Mouse (Mus musculus) forebrain, embryonic 15.5 days (tissue): ENCODE results near the gene Uckl1. TPM values are rescaled to one million over a fixed set of nuclear protein-coding genes. Genes with fewer than 3 reads are reported as not detected.

Experiments used
- ATAC-seq: fragments of 200-750 bp; cut with Nextera tagmentation; replicated peaks from 2 replicates; pipeline ENCODE4 v1.8.0; 2017; ENCODE audit warnings: mild to moderate bottlenecking, moderate TSS enrichment, moderate library complexity
- H3K27ac ChIP-seq: fragments of 300-500 bp; sonication (generic); replicated peaks from 2 replicates; pipeline ENCODE4 v1.5.1; 2015; ENCODE audit warnings: mild to moderate bottlenecking, inconsistent platforms
- H3K27me3 ChIP-seq: fragments of 300-500 bp; sonication (generic); 2 replicates; pipeline ENCODE4 v1.6.1; 2015; ENCODE audit warnings: inconsistent platforms
- H3K36me3 ChIP-seq: fragments of 300-500 bp; sonication (generic); 2 replicates; pipeline ENCODE4 v1.6.1; 2015; ENCODE audit warnings: mild to moderate bottlenecking, inconsistent platforms
- H3K4me1 ChIP-seq: fragments of 300-500 bp; sonication (generic); 2 replicates; pipeline ENCODE4 v1.6.1; 2015; ENCODE audit warnings: inconsistent platforms
- H3K4me2 ChIP-seq: fragments of 300-500 bp; sonication (generic); replicated peaks from 2 replicates; pipeline ENCODE4 v1.6.1; 2015; ENCODE audit warnings: mild to moderate bottlenecking, inconsistent platforms
- H3K4me3 ChIP-seq: fragments of 300-500 bp; sonication (generic); 2 replicates; pipeline ENCODE4 v1.5.1; 2015; ENCODE audit warnings: mild to moderate bottlenecking, inconsistent platforms
- H3K9ac ChIP-seq: fragments of 300-500 bp; sonication (generic); replicated peaks from 2 replicates; pipeline ENCODE4 v1.6.1; 2015; ENCODE audit warnings: mild to moderate bottlenecking, inconsistent platforms
- H3K9me3 ChIP-seq: fragments of 300-500 bp; sonication (generic); 2 replicates; pipeline ENCODE4 v1.6.1; 2016; ENCODE audit warnings: inconsistent platforms
- WGBS: fragments of 180-500 bp; shearing (Covaris S2); methylation state at CpG from one replicate; pipeline ENCODE4 v1.1.7; 2015; ENCODE audit warnings: mixed read lengths; 5-methylcytosine and 5-hydroxymethylcytosine counted together
- polyA plus RNA-seq: library from polyadenylated mRNA; unstranded; fragments of >200 nt; fragmentation: Nextera tagmentation; extraction: Ambion mirVana; gene quantifications from 2 replicates; pipeline ENCODE4 v1.2.1, GENCODE M21; 2015

The Uckl1 gene
- polyA plus RNA-seq, 1 experiment from 2014 or later = 63.8 TPM

- H3K36me3 ChIP-seq = peaks cover 10% of the 10 kb centered on the region
- no peak overlapping the region for H3K4me2 ChIP-seq
- no peak overlapping the region for H3K4me3 ChIP-seq
- ATAC-seq = no peak
- H3K4me1 ChIP-seq = peaks cover 32% of the 10 kb centered on the region
- H3K27ac ChIP-seq = no peak overlapping the region
- H3K9me3 ChIP-seq = no peaks in the 10 kb centered on the region
- WGBS = 77% methylated on average over 5 of the region's 5 CpGs
- H3K9ac ChIP-seq = no peak overlapping the region
- H3K27me3 ChIP-seq = no peaks in the 10 kb centered on the region
Observed at GRCm38 (mm10) chr2:181578790-181579618, 5.7 kb downstream of the Uckl1 start.

GRCm38 (mm10) chr2:181577981-181578581 lies 6.6 kb downstream of the Uckl1 start:
- H3K4me1 ChIP-seq = peaks cover 32% of the 10 kb centered on the region
- H3K36me3 ChIP-seq = peaks cover 6% of the 10 kb centered on the region; the same call in 1 of the 2 replicates
- H3K9me3 ChIP-seq = no peaks in the 10 kb centered on the region
- ATAC-seq = no peak
- no peak overlapping the region for H3K27ac ChIP-seq
- H3K27me3 ChIP-seq = no peaks in the 10 kb centered on the region
- WGBS = 77% methylated on average over 7 of the region's 7 CpGs
- H3K9ac ChIP-seq = no peak overlapping the region
- no peak overlapping the region for H3K4me3 ChIP-seq
- H3K4me2 ChIP-seq = no peak overlapping the region

- Histone ChIP-seq H3K9ac (no peak overlapping the region), H3K4me3 (no peak overlapping the region), H3K4me1 (peaks cover 30% of the 10 kb centered on the region), H3K27ac (no peak overlapping the region), H3K4me2 (no peak overlapping the region), H3K36me3 (peaks cover 4% of the 10 kb centered on the region; the same call in 1 of the 2 replicates), H3K9me3 (no peaks in the 10 kb centered on the region), H3K27me3 (no peaks in the 10 kb centered on the region)
- ATAC-seq = no peak
- WGBS = 79% methylated on average over 2 of the region's 2 CpGs
Observed at GRCm38 (mm10) chr2:181577126-181577525, 7.6 kb downstream of the Uckl1 start.

- Histone ChIP-seq H3K27me3 (no peaks in the 10 kb centered on the region), H3K4me1 (peaks cover 27% of the 10 kb centered on the region), H3K27ac (no peak overlapping the region), H3K9me3 (no peaks in the 10 kb centered on the region), H3K36me3 (peaks cover 4% of the 10 kb centered on the region; the same call in 1 of the 2 replicates), H3K9ac (no peak overlapping the region), H3K4me3 (no peak overlapping the region), H3K4me2 (no peak overlapping the region)
- WGBS = 89% methylated on average over 2 of the region's 2 CpGs
- ATAC-seq = no peak
Observed at GRCm38 (mm10) chr2:181576613-181577012, 8.1 kb downstream of the Uckl1 start.

- no peak overlapping the region for H3K4me3 ChIP-seq
- H3K9me3 ChIP-seq = no peaks in the 10 kb centered on the region
- H3K27me3 ChIP-seq = no peaks in the 10 kb centered on the region
- H3K4me2 ChIP-seq = no peak overlapping the region
- no peak for ATAC-seq
- H3K9ac ChIP-seq = no peak overlapping the region
- H3K27ac ChIP-seq = no peak overlapping the region
- peaks cover 16% of the 10 kb centered on the region for H3K4me1 ChIP-seq
- 95% methylated on average over 7 of the region's 7 CpGs for WGBS
- H3K36me3 ChIP-seq = peaks cover 4% of the 10 kb centered on the region; the same call in 1 of the 2 replicates
Observed at GRCm38 (mm10) chr2:181574921-181575545, 9.7 kb downstream of the Uckl1 start.

GRCm38 (mm10) chr2:181573961-181574360 lies 10.7 kb downstream of the Uckl1 start:
- 90% methylated on average over 9 of the region's 9 CpGs for WGBS
- H3K27ac ChIP-seq = no peak overlapping the region
- ATAC-seq = no peak

GRCm38 (mm10) chr2:181572921-181573920 lies 11.5 kb downstream of the Uckl1 start:
- H3K4me2 ChIP-seq = no peak overlapping the region
- peaks cover 4% of the 10 kb centered on the region; the same call in 1 of the 2 replicates for H3K36me3 ChIP-seq
- no peak overlapping the region for H3K9ac ChIP-seq
- no peaks in the 10 kb centered on the region for H3K9me3 ChIP-seq
- H3K4me1 ChIP-seq = peaks cover 10% of the 10 kb centered on the region; the same call in 1 of the 2 replicates
- ATAC-seq = no peak
- no peak overlapping the region for H3K27ac ChIP-seq
- H3K27me3 ChIP-seq = no peaks in the 10 kb centered on the region
- 95% methylated on average over 15 of the region's 15 CpGs for WGBS
- no peak overlapping the region for H3K4me3 ChIP-seq

More at GRCm38 (mm10) chr2:181573961-181574360, 10.7 kb downstream of the Uckl1 start:
- Histone ChIP-seq H3K9ac (no peak overlapping the region), H3K4me2 (no peak overlapping the region), H3K4me3 (no peak overlapping the region), H3K27me3 (no peaks in the 10 kb centered on the region), H3K4me1 (peaks cover 12% of the 10 kb centered on the region; the same call in 1 of the 2 replicates), H3K36me3 (peaks cover 4% of the 10 kb centered on the region; the same call in 1 of the 2 replicates), H3K9me3 (no peaks in the 10 kb centered on the region)

GRCm38 (mm10) chr2:181571941-181572670 lies 12.6 kb downstream of the Uckl1 start:
- Histone ChIP-seq H3K9me3 (no peaks in the 10 kb centered on the region), H3K27me3 (no peaks in the 10 kb centered on the region)
- WGBS = 93% methylated on average over 11 of the region's 11 CpGs

GRCm38 (mm10) chr2:181570921-181571595 lies 13.6 kb downstream of the Uckl1 start:
- Histone ChIP-seq H3K9ac (no peak overlapping the region), H3K4me1 (no peaks in the 10 kb centered on the region), H3K4me2 (no peak overlapping the region), H3K36me3 (peaks cover 4% of the 10 kb centered on the region; the same call in 1 of the 2 replicates), H3K27ac (no peak overlapping the region), H3K4me3 (no peak overlapping the region), H3K9me3 (no peaks in the 10 kb centered on the region), H3K27me3 (no peaks in the 10 kb centered on the region)
- no peak for ATAC-seq
- 73% methylated on average over 6 of the region's 6 CpGs for WGBS

More at GRCm38 (mm10) chr2:181571941-181572670, 12.6 kb downstream of the Uckl1 start:
- Histone ChIP-seq H3K27ac (no peak overlapping the region), H3K9ac (no peak overlapping the region), H3K4me3 (no peak overlapping the region), H3K4me1 (no peaks in the 10 kb centered on the region), H3K4me2 (no peak overlapping the region), H3K36me3 (peaks cover 4% of the 10 kb centered on the region; the same call in 1 of the 2 replicates)
- no peak for ATAC-seq

- Histone ChIP-seq H3K36me3 (peaks cover 4% of the 10 kb centered on the region; the same call in 1 of the 2 replicates), H3K27ac (no peak overlapping the region), H3K9me3 (no peaks in the 10 kb centered on the region), H3K4me2 (no peak overlapping the region), H3K9ac (no peak overlapping the region), H3K4me1 (no peaks in the 10 kb centered on the region), H3K4me3 (no peak overlapping the region), H3K27me3 (no peaks in the 10 kb centered on the region)
- ATAC-seq = no peak
- 93% methylated on average over 8 of the region's 8 CpGs for WGBS
Observed at GRCm38 (mm10) chr2:181570375-181570774, 14.3 kb downstream of the Uckl1 start.
